In genomic region chr10:92643995-92644394, GRCm38 (mm10) we compare ENCODE assay signal across 26 mouse cellular contexts.
DNase-seq lines count a peak whose midpoint lies in the region; ATAC-seq and TF ChIP-seq lines count a peak whose summit lies in the region.
"Had no signal": no experiment of that assay in that cellular context is flagged by ENCODE, and none has a peak within 500 bp of the region (broad histone marks: within the 10 kb centered on the region; RNA-seq: fewer than 3 reads in every experiment).

No protein-coding gene starts in this region.

- no peaks in the 10 kb centered on the region for H3K36me3 ChIP-seq in kidney, embryonic 14.5 days (ENCODE audit: control insufficient read depth, insufficient read depth, low read length)
- H3K36me3 ChIP-seq in midbrain, postnatal 0 days (ENCODE audit: insufficient read depth, low read length): no peaks in the 10 kb centered on the region
- H3K36me3 ChIP-seq in midbrain, embryonic 14.5 days (ENCODE audit: control insufficient read depth, insufficient read depth, low read length): no peaks in the 10 kb centered on the region
- H3K36me3 ChIP-seq in embryonic facial prominence, embryonic 15.5 days: no peaks in the 10 kb centered on the region
- H3K36me3 ChIP-seq: forebrain, embryonic 12.5 days; G1E; heart, embryonic 15.5 days; intestine, embryonic 15.5 days; limb, embryonic 10.5 days; liver, embryonic 15.5 days; lung, embryonic 15.5 days had no signal

- no peak overlapping the region for H3K4me3 ChIP-seq in kidney, embryonic 14.5 days (ENCODE audit: low read length)
- no peak overlapping the region for H3K4me3 ChIP-seq in midbrain, postnatal 0 days (ENCODE audit: low read depth, low read length)
- no peak overlapping the region for H3K4me3 ChIP-seq in midbrain, embryonic 14.5 days (replicated peaks; ENCODE audit: low read depth, low read length)
- no peak overlapping the region for H3K4me3 ChIP-seq in embryonic facial prominence, embryonic 15.5 days (replicated peaks)
- H3K4me3 ChIP-seq: forebrain, embryonic 12.5 days; heart, embryonic 15.5 days; intestine, embryonic 15.5 days; limb, embryonic 10.5 days; liver, embryonic 15.5 days; lung, embryonic 15.5 days; megakaryocyte, embryonic 14.5 days had no signal

- TF ChIP-seq CTCF in midbrain, postnatal 0 days (IDR thresholded peaks at IDR 0.05): no peak

- H3K4me2 ChIP-seq in kidney, embryonic 14.5 days (replicated peaks; ENCODE audit: low read depth, low read length): no peak overlapping the region
- H3K4me2 ChIP-seq in midbrain, postnatal 0 days (ENCODE audit: low read depth, low read length, poor library complexity, severe bottlenecking): peak overlapping the region; percentile 7; the same call in 1 of the 2 replicates
- no peak overlapping the region for H3K4me2 ChIP-seq in midbrain, embryonic 14.5 days (ENCODE audit: low read length)
- no peak overlapping the region for H3K4me2 ChIP-seq in embryonic facial prominence, embryonic 15.5 days (replicated peaks)
- H3K4me2 ChIP-seq: forebrain, embryonic 12.5 days; heart, embryonic 15.5 days; intestine, embryonic 15.5 days; liver, embryonic 15.5 days; lung, embryonic 15.5 days had no signal

- H3K27me3 ChIP-seq in kidney, embryonic 14.5 days (ENCODE audit: control insufficient read depth, insufficient read depth, low read length): no peaks in the 10 kb centered on the region
- no peaks in the 10 kb centered on the region for H3K27me3 ChIP-seq in midbrain, postnatal 0 days (ENCODE audit: insufficient read depth, low read length)
- no peaks in the 10 kb centered on the region for H3K27me3 ChIP-seq in midbrain, embryonic 14.5 days (ENCODE audit: control insufficient read depth, insufficient read depth, low read length)
- no peaks in the 10 kb centered on the region for H3K27me3 ChIP-seq in embryonic facial prominence, embryonic 15.5 days
- H3K27me3 ChIP-seq: heart, embryonic 15.5 days; intestine, embryonic 15.5 days; liver, embryonic 15.5 days; lung, embryonic 15.5 days; megakaryocyte, embryonic 14.5 days had no signal

- ATAC-seq in kidney, embryonic 14.5 days (ENCODE audit: low FRiP score, low TSS enrichment): peak; percentile 64; the same call in 1 of the 2 replicates
- no peak for ATAC-seq in midbrain, postnatal 0 days (ENCODE audit: low FRiP score)
- no peak for ATAC-seq in midbrain, embryonic 14.5 days (ENCODE audit: low FRiP score, low TSS enrichment)
- ATAC-seq in embryonic facial prominence, embryonic 15.5 days (ENCODE audit: insufficient number of reproducible peaks, low FRiP score, low TSS enrichment, low read depth): peak; percentile 70; the same call in 1 of the 2 replicates
- ATAC-seq: hindbrain, embryonic 16.5 days; intestine, embryonic 15.5 days had no signal

- H3K9me3 ChIP-seq in kidney, embryonic 14.5 days (ENCODE audit: control insufficient read depth, low read length): no peaks in the 10 kb centered on the region
- no peaks in the 10 kb centered on the region for H3K9me3 ChIP-seq in midbrain, postnatal 0 days (ENCODE audit: low read length)
- H3K9me3 ChIP-seq in midbrain, embryonic 14.5 days (ENCODE audit: control insufficient read depth, low read length): no peaks in the 10 kb centered on the region
- no peaks in the 10 kb centered on the region for H3K9me3 ChIP-seq in embryonic facial prominence, embryonic 15.5 days (replicated peaks)
- H3K9me3 ChIP-seq: forebrain, embryonic 12.5 days; G1E; heart, embryonic 15.5 days; intestine, embryonic 15.5 days; limb, embryonic 10.5 days; liver, embryonic 15.5 days; lung, embryonic 15.5 days had no signal

- no peak overlapping the region for H3K9ac ChIP-seq in kidney, embryonic 14.5 days (ENCODE audit: low read depth, low read length)
- H3K9ac ChIP-seq in midbrain, postnatal 0 days (replicated peaks; ENCODE audit: low read length, poor library complexity, severe bottlenecking): no peak overlapping the region
- H3K9ac ChIP-seq in midbrain, embryonic 14.5 days (replicated peaks; ENCODE audit: low read length): no peak overlapping the region
- no peak overlapping the region for H3K9ac ChIP-seq in embryonic facial prominence, embryonic 15.5 days
- H3K9ac ChIP-seq: forebrain, embryonic 12.5 days; heart, embryonic 15.5 days; intestine, embryonic 15.5 days; liver, embryonic 15.5 days; lung, embryonic 15.5 days had no signal

- H3K27ac ChIP-seq in kidney, embryonic 14.5 days (ENCODE audit: low read depth, low read length): no peak overlapping the region
- no peak overlapping the region for H3K27ac ChIP-seq in midbrain, postnatal 0 days (ENCODE audit: low read depth, low read length)
- no peak overlapping the region for H3K27ac ChIP-seq in midbrain, embryonic 14.5 days (replicated peaks; ENCODE audit: low read depth, low read length)
- no peak overlapping the region for H3K27ac ChIP-seq in embryonic facial prominence, embryonic 15.5 days (replicated peaks)
- H3K27ac ChIP-seq: forebrain, embryonic 12.5 days; heart, embryonic 15.5 days; intestine, embryonic 15.5 days; limb, embryonic 10.5 days; liver, embryonic 15.5 days; lung, embryonic 15.5 days; stomach, postnatal 0 days had no signal

- H3K4me1 ChIP-seq in kidney, embryonic 14.5 days (ENCODE audit: control insufficient read depth, insufficient read depth, low read length): peaks cover 7% of the 10 kb centered on the region; the same call in 1 of the 2 replicates
- peaks cover 11% of the 10 kb centered on the region; the same call in 1 of the 2 replicates for H3K4me1 ChIP-seq in midbrain, postnatal 0 days (ENCODE audit: insufficient read depth, low read length)
- H3K4me1 ChIP-seq in midbrain, embryonic 14.5 days (ENCODE audit: control insufficient read depth, insufficient read depth, low read length): peaks cover 10% of the 10 kb centered on the region; the same call in 1 of the 2 replicates
- H3K4me1 ChIP-seq in embryonic facial prominence, embryonic 15.5 days: peaks cover 5% of the 10 kb centered on the region; the same call in 1 of the 2 replicates
- H3K4me1 ChIP-seq: heart, embryonic 15.5 days; intestine, embryonic 15.5 days; liver, embryonic 15.5 days; lung, embryonic 15.5 days; megakaryocyte, embryonic 14.5 days had no signal

- DNase-seq in kidney, adult 11 months: no peak
- DNase-seq in midbrain, postnatal 0 days (ENCODE audit: low spot score): no peak
- DNase-seq in midbrain, embryonic 14.5 days: no peak
- DNase-seq in layer of hippocampus, postnatal 10 days (ENCODE audit: low spot score in 2 of 2): no peak
- DNase-seq in heart, adult 8-10 months (ENCODE audit: low spot score): no peak
- DNase-seq: adrenal gland, adult 8-10 months; cerebellum, adult 18-20 months; cerebellum, postnatal 14 days; gastrocnemius, postnatal 36 days; heart, postnatal 4 days; liver; lung, postnatal 36 days; right cerebral cortex, postnatal 14 days; thymus, adult 2 months had no signal

- 27% methylated on average over 8 of the region's 8 CpGs for WGBS in kidney, embryonic 14.5 days
- 37% methylated on average over 8 of the region's 8 CpGs for WGBS in midbrain, postnatal 0 days
- 28% methylated on average over 8 of the region's 8 CpGs for WGBS in midbrain, embryonic 14.5 days
- WGBS in embryonic facial prominence, embryonic 15.5 days: 43% methylated on average over 8 of the region's 8 CpGs

Comparison
In these comparisons a context has a peak if more than half of its experiments do, and no peak if none do; other contexts are left out.
1. ATAC-seq: peak in kidney, embryonic 14.5 days (single experiment) and embryonic facial prominence, embryonic 15.5 days (single experiment); none in midbrain, postnatal 0 days (single experiment) and midbrain, embryonic 14.5 days (single experiment).